Mouse (Mus musculus) spleen, adult 2 months (tissue): ENCODE measurements around the gene Cdr2l. TPM values are rescaled to one million over a fixed set of nuclear protein-coding genes. Genes with fewer than 3 reads are reported as not detected.
"Not testable (repeated sequence)": the region's sequence is repeated elsewhere in the genome, so short reads cannot be mapped to it uniquely, and the experiment has no call there.

Source experiments
- DNase-seq, 2 experiments: peaks; one replicate each; pipeline versions ENCODE4 v3.0.0 to v3.0.0-alpha.2; 2012 to 2021; ENCODE audit warnings: low spot score in 2 of 2, low read depth in 1 of 2
- H3K27ac ChIP-seq: fragments of 200-500 bp; 2 replicates; pipeline ENCODE4 v1.5.1; 2012; ENCODE audit warnings: low read length, inconsistent platforms; ENCODE audit not compliant: insufficient read depth
- H3K27me3 ChIP-seq: fragments of 200-500 bp; 2 replicates; pipeline ENCODE4 v1.6.1; 2012; ENCODE audit warnings: mild to moderate bottlenecking, moderate library complexity, low read length, inconsistent platforms; ENCODE audit not compliant: control insufficient read depth, insufficient read depth
- H3K36me3 ChIP-seq: fragments of 200-500 bp; 2 replicates; pipeline ENCODE4 v1.6.1; 2012; ENCODE audit warnings: mild to moderate bottlenecking, low read length, inconsistent platforms; ENCODE audit not compliant: control insufficient read depth, insufficient read depth
- H3K4me1 ChIP-seq: fragments of 200-500 bp; 2 replicates; pipeline ENCODE4 v1.6.1; 2011; ENCODE audit warnings: inconsistent platforms; ENCODE audit not compliant: control insufficient read depth, insufficient read depth, insufficient read length
- H3K4me3 ChIP-seq: fragments of 200-500 bp; 2 replicates; pipeline ENCODE4 v1.5.1; 2011; ENCODE audit warnings: mild to moderate bottlenecking, inconsistent platforms; ENCODE audit not compliant: insufficient read depth, insufficient read length; ENCODE audit errors: extremely low read depth
- CTCF ChIP-seq: fragments of 200-500 bp; IDR thresholded peaks from 2 replicates; pipeline ENCODE4 v1.5.1; 2011; ENCODE audit warnings: mild to moderate bottlenecking, inconsistent platforms; ENCODE audit not compliant: insufficient read depth, insufficient read length, insufficient replicate concordance; ENCODE audit errors: extremely low read depth
- POLR2A ChIP-seq: fragments of 200-500 bp; IDR thresholded peaks from 2 replicates; pipeline ENCODE4 v1.6.1; 2011; ENCODE audit warnings: low read depth, low read length, inconsistent platforms
- WGBS: fragments of 180-500 bp; shearing (Covaris S2); methylation state at CpG from one replicate; pipeline ENCODE4 v1.1.7; 2018; 5-methylcytosine and 5-hydroxymethylcytosine counted together
- polyA plus RNA-seq: library from polyadenylated mRNA; depleted of rRNA; stranded (reverse); fragments of >200 nt; gene quantifications from 2 replicates; pipeline ENCODE4 v1.2.3, GENCODE M21; 2012

Gene Cdr2l
- polyA plus RNA-seq, 1 experiment, result 7.0 TPM

DNA sequence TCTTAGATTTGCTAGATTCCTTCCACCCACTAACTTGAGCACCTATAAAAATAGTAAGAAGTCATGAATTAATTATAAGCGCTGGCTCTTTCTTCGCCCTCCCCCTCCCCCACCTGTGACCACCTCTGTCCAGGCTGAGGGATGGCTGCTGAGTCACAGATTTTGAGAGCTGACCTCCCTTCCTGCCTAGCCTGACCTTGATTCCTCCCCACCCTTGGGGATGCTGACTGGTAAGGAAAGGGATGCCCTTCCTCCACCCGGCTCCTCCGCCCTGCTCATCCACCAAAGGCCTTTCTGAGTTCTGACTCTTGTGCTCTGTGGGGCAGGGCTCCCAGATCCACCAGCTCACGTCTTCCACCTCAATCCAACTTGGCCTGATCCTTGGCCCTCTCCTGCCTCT is 2.9 kb downstream of the Cdr2l start:
- TF ChIP-seq CTCF (no peak), POLR2A (no peak)
- no peak for DNase-seq
- WGBS, result 86% methylated on average over 5 of the region's 5 CpGs
- H3K27ac ChIP-seq, result no peak overlapping the region; the same call in 1 of the 2 replicates
- H3K4me3 ChIP-seq, result no peak overlapping the region
- H3K27me3 ChIP-seq, result peaks cover 23% of the 10 kb centered on the region
- H3K36me3 ChIP-seq, result no peaks in the 10 kb centered on the region
- peaks cover 9% of the 10 kb centered on the region for H3K4me1 ChIP-seq

DNA sequence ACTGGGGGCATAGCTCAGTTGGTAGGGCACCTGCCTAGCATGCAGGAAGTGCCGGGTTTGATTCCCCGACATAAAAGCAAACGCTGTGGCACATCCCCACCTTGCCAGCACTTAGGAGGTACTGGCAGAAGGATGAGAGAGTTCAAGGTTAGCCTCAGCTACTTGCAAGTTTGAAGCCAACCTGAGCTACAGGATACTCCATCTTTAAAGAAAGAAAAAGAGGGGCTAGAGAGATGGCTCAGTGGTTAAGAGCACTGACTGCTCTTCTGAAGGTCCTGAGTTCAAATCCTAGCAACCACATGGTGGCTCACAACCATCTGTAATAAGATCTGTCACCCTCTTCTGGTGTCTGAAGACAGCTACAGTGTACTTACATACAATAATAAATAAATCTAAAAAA is 5.1 kb downstream of the Cdr2l start:
- not testable (repeated sequence) for DNase-seq, H3K36me3 ChIP-seq, H3K27ac ChIP-seq, H3K4me3 ChIP-seq, H3K4me1 ChIP-seq
- 81% methylated on average over 3 of the region's 3 CpGs for WGBS
- peaks cover 17% of the 10 kb centered on the region for H3K27me3 ChIP-seq

DNA sequence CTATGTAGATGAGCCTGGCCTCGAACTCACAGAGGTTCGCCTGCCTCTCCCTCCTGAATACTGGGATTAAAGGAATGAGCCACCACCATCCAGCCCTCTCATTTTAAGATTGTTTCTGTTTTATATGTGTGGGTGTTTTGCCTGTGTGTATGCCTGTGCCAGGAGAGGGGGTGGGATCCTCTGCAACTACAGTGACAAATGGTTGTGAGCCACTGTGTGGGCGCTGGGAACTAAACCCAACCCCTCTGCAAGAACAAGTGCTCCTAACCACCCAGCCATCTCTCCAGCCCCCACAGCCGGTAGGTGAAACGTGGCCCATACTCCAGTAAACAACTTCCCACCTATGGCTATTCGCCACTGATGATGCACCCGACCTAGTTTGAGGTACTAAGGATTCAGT is 9.6 kb downstream of the Cdr2l start:
- Histone ChIP-seq H3K27me3 (peaks cover 5% of the 10 kb centered on the region; the same call in 1 of the 2 replicates), H3K4me3 (no peak overlapping the region), H3K4me1 (no peaks in the 10 kb centered on the region), H3K36me3 (no peaks in the 10 kb centered on the region), H3K27ac (no peak overlapping the region)
- no peak for DNase-seq
- 89% methylated on average over 7 of the region's 7 CpGs for WGBS
- TF ChIP-seq CTCF (no peak), POLR2A (no peak)

DNA sequence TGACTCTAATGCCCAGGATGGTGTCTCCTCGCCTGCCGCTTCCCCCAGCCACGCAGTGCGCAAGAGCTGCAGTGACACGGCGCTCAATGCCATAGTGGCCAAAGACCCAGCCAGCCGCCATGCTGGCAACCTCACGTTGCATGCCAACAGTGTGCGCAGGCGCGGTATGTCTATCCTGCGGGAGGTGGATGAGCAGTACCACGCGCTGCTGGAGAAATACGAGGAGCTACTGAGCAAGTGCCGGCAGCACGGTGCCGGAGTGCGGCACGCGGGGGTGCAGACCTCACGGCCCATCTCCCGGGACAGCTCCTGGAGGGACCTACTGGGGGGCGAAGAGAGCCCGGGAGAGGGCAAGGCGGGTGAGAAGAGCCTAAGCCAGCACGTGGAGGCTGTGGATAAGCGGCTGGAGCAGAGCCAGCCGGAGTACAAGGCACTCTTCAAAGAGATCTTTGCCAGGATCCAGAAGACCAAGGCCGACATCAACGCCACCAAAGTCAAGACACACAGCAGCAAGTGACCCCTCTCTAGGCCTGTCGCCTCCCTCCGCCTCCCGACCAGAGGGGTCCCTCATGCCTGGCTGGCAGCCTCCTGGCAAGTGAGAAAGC is 12.1 kb downstream of the Cdr2l start:
- no peak overlapping the region for H3K4me3 ChIP-seq
- H3K36me3 ChIP-seq, result no peaks in the 10 kb centered on the region
- WGBS, result 88% methylated on average over 34 of the region's 34 CpGs
- peaks cover 5% of the 10 kb centered on the region; the same call in 1 of the 2 replicates for H3K27me3 ChIP-seq
- no peak for DNase-seq
- TF ChIP-seq CTCF, result no peak
- no peak for TF ChIP-seq POLR2A
- H3K27ac ChIP-seq, result no peak overlapping the region
- H3K4me1 ChIP-seq, result no peaks in the 10 kb centered on the region

DNA sequence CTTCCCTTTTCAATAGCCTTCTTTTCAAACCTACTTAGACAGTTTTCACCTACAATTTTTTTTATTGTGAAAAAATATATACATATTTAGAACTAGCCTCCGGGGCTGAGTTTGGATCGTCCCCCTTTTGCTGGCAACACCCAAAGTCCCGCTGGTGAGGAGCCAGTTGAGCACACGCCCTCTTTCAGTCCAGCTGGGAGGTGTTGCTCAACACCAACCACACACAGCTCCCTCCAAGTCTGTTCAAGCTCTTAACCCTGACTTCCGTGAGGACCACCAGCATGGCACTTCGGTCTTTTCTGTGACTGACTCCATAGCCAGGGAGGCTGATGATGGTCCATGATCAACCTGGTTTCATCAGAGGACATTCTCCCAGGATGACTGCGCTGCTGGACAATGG is 16.4 kb downstream of the Cdr2l start:
- Histone ChIP-seq H3K4me1 (no peaks in the 10 kb centered on the region), H3K36me3 (no peaks in the 10 kb centered on the region), H3K27me3 (peaks cover 5% of the 10 kb centered on the region; the same call in 1 of the 2 replicates), H3K27ac (no peak overlapping the region), H3K4me3 (no peak overlapping the region)
- TF ChIP-seq POLR2A (no peak), CTCF (no peak)
- no peak for DNase-seq
- 76% methylated on average over 7 of the region's 7 CpGs for WGBS

DNA sequence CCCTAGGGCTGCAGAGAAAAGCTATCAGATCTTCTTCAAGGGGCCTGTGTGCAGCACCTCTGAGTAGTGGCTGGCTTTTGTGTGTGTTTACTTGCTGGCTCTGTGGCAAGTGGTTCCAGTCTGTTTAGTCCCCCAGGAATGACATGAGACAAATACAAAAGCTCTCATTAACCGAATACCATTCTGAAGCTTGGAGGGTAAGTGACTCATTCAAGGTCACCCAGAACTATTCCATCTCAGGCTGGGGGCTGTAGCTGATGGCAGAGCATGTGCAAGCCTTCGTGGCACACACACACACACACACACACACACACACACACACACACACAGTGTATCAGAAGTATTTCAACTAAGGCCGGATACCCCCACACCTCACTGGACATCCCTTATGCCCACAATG is 18.4 kb downstream of the Cdr2l start:
- no peak overlapping the region for H3K27ac ChIP-seq
- H3K4me1 ChIP-seq, result no peaks in the 10 kb centered on the region; the same call in 1 of the 2 replicates
- no peaks in the 10 kb centered on the region for H3K27me3 ChIP-seq
- 76% methylated on average over 3 of the region's 3 CpGs for WGBS
- DNase-seq, result no peak
- no peak overlapping the region for H3K4me3 ChIP-seq
- no peaks in the 10 kb centered on the region for H3K36me3 ChIP-seq
- TF ChIP-seq CTCF (no peak), POLR2A (no peak)

DNA sequence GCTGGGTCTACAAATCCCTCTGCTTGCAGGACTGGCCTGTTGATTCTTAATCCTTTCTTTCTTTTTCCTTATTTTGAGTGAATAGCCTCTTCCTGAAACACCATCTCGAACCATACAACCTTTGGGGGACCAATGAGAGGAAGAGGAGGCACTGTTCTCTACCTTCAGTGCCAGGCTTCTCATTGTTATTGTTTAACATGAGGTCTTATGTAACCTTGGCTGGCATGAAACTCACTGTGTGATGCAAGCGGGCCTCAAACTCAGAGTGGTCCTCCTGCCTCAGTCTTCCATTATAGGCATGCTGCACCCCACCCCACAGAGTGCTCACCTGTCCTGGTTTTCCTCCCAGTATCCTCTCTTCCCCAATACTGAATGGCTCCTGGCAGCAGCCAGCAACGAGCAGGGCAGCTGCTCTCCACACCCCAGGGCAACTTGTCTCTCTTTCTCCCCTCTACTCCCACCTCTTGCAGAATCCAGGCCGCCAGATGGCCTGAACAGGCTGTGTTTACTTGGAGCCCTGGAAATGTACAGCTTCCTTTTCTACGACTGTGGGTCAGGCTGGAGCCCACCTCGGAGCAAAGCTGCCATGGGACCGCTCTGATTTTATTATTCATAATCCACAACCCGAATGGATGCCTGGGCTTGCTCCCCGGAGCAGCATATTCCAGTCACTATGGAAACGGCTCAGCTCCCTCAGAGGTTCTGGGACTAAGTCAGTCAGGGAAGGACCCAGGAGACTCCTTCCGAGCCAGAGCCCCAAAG is 19.1 kb downstream of the Cdr2l start:
- TF ChIP-seq POLR2A (no peak), CTCF (no peak)
- Histone ChIP-seq H3K27me3 (no peaks in the 10 kb centered on the region), H3K36me3 (no peaks in the 10 kb centered on the region), H3K27ac (no peak overlapping the region), H3K4me3 (no peak overlapping the region), H3K4me1 (no peaks in the 10 kb centered on the region; the same call in 1 of the 2 replicates)
- no peak for DNase-seq
- 69% methylated on average over 11 of the region's 11 CpGs for WGBS
